Mouse (Mus musculus) fat pad, adult 2 months (tissue): ENCODE data around the gene RPS10-NUDT3.

Experiments used
- DNase-seq: peaks from one replicate; pipeline ENCODE4 v3.0.0-alpha.2; 2011; ENCODE audit warnings: low read depth, low spot score; ENCODE audit errors: extremely low read depth

RPS10-NUDT3 gene

GRCm38 (mm10) chr17:27576056-27576455, 59.0 kb downstream of the RPS10-NUDT3 start:
- no peak for DNase-seq

- no peak for DNase-seq
These were observed 59.8 kb downstream of the RPS10-NUDT3 start for GRCm38 (mm10) chr17:27575116-27575776.

- no peak for DNase-seq
These were observed 60.4 kb downstream of the RPS10-NUDT3 start for GRCm38 (mm10) chr17:27574470-27575115.

GRCm38 (mm10) chr17:27573772-27574320, 61.2 kb downstream of the RPS10-NUDT3 start:
- DNase-seq = no peak

GRCm38 (mm10) chr17:27571315-27571714, 63.7 kb downstream of the RPS10-NUDT3 start:
- no peak for DNase-seq

GRCm38 (mm10) chr17:27568228-27568627, 66.8 kb downstream of the RPS10-NUDT3 start:
- DNase-seq = no peak

- DNase-seq = no peak
These were observed 69.1 kb downstream of the RPS10-NUDT3 start for GRCm38 (mm10) chr17:27565942-27566267.

GRCm38 (mm10) chr17:27565163-27565941, 69.7 kb downstream of the RPS10-NUDT3 start, which contains the start of gene AI413582:
TSS of gene AI413582 (minus strand) at chr17:27565756.
- no peak for DNase-seq

- DNase-seq = no peak
These were observed 70.4 kb downstream of the RPS10-NUDT3 start for GRCm38 (mm10) chr17:27564391-27565162.

- DNase-seq = no peak
These were observed 71.2 kb downstream of the RPS10-NUDT3 start for GRCm38 (mm10) chr17:27563771-27564244.

- no peak for DNase-seq
These were observed 73.1 kb downstream of the RPS10-NUDT3 start for GRCm38 (mm10) chr17:27561809-27562526.

GRCm38 (mm10) chr17:27560926-27561480, 74.0 kb downstream of the RPS10-NUDT3 start:
- no peak for DNase-seq

GRCm38 (mm10) chr17:27559596-27559995, 75.4 kb downstream of the RPS10-NUDT3 start:
- no peak for DNase-seq

GRCm38 (mm10) chr17:27558845-27559244, 76.2 kb downstream of the RPS10-NUDT3 start:
- DNase-seq = no peak

GRCm38 (mm10) chr17:27557927-27558661, 76.9 kb downstream of the RPS10-NUDT3 start:
- no peak for DNase-seq

GRCm38 (mm10) chr17:27557181-27557926, 77.7 kb downstream of the RPS10-NUDT3 start:
- DNase-seq = no peak

- DNase-seq = no peak
These were observed 78.6 kb downstream of the RPS10-NUDT3 start, which contains the start of gene Hmga1 for GRCm38 (mm10) chr17:27556315-27557011. TSS of gene Hmga1 (plus strand) at chr17:27556497.
